8 mouse cellular contexts compared by ENCODE assay signal in the genomic region with DNA sequence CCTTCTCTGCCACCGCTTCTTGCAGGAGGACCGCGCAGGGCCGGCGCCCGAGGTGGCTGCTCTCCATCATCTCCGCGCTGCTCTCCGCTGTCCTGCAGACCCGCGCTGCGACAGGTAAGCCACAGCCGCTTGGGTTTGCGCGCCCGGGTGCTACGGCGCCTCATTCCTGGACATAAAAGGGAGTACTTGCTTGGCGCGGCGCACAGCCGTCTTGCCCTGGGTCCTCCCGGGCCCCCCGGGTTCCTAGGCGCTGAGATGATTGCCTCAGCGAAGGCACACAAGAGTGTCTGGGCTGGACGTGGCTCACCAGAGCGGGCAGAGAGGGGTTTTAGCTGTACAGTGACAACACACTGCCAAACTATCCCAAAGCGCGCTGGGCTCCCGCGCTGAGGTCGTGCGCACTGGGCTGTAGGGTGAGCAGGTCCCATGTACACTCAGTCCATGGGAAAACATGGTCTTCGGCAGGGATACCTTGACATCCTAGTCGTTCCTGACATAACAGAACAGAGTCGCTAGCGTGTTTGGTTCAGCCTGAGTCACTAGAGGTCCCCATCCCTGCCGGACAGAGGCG. TPM values are rescaled to one million over a fixed set of nuclear protein-coding genes. Genes with fewer than 3 reads are reported as not detected.
A peak's percentile ranks its signal among the peaks of the same experiment; 100 is the strongest.
DNase-seq lines count a peak whose midpoint lies in the region; ATAC-seq and TF ChIP-seq lines count a peak whose summit lies in the region.

No protein-coding gene starts in this region.

- no peak for TF ChIP-seq CTCF in liver, adult 2 months (IDR thresholded peaks at IDR 0.05; ENCODE audit: low read depth, low read length)

- H3K27ac ChIP-seq in liver, adult 2 months (replicated peaks; ENCODE audit: insufficient read depth, low read depth, low read length): no peak overlapping the region
- H3K27ac ChIP-seq in embryonic facial prominence, embryonic 10.5 days (replicated peaks): peak overlapping the region; percentile 75
- no peak overlapping the region for H3K27ac ChIP-seq in hindbrain, embryonic 15.5 days (replicated peaks)
- H3K27ac ChIP-seq in midbrain, embryonic 16.5 days (ENCODE audit: low read length): no peak overlapping the region

- 4% methylated on average over 40 of the region's 40 CpGs for WGBS in liver, adult 2 months
- 3% methylated on average over 40 of the region's 40 CpGs for WGBS in embryonic facial prominence, embryonic 10.5 days
- WGBS in hindbrain, embryonic 15.5 days: 2% methylated on average over 40 of the region's 40 CpGs
- 2% methylated on average over 40 of the region's 40 CpGs for WGBS in midbrain, embryonic 16.5 days

- DNase-seq in liver, adult 2 months (ENCODE audit: extremely low read depth, low read depth, low spot score): no peak
- no peak for DNase-seq in liver
- DNase-seq in embryonic facial prominence, embryonic 10.5 days (ENCODE audit: low spot score): peak; percentile 60
- DNase-seq in layer of hippocampus, postnatal 36 days: no peak
- no peak for DNase-seq in ovary, adult 18-20 months (ENCODE audit: low spot score)
- no peak for DNase-seq in thymus, postnatal 0 days (ENCODE audit: low spot score)

- H3K4me1 ChIP-seq in liver, adult 2 months (ENCODE audit: control insufficient read depth, insufficient read depth, low read length): no peaks in the 10 kb centered on the region
- peaks cover 12% of the 10 kb centered on the region for H3K4me1 ChIP-seq in embryonic facial prominence, embryonic 10.5 days
- H3K4me1 ChIP-seq in hindbrain, embryonic 15.5 days (replicated peaks): peaks cover 14% of the 10 kb centered on the region
- H3K4me1 ChIP-seq in midbrain, embryonic 16.5 days (ENCODE audit: control insufficient read depth, insufficient read depth, low read length): no peaks in the 10 kb centered on the region

- ATAC-seq in hindbrain, embryonic 15.5 days (ENCODE audit: low FRiP score, low read depth): peak; percentile 74
- peak; percentile 81 for ATAC-seq in midbrain, embryonic 16.5 days

- H3K4me3 ChIP-seq in liver, adult 2 months (ENCODE audit: insufficient read depth, low read depth, low read length): peak overlapping the region; percentile 16; the same call in 1 of the 2 replicates
- peak overlapping the region; percentile 70 for H3K4me3 ChIP-seq in embryonic facial prominence, embryonic 10.5 days
- peak overlapping the region; percentile 60 for H3K4me3 ChIP-seq in hindbrain, embryonic 15.5 days
- peak overlapping the region; percentile 49 for H3K4me3 ChIP-seq in midbrain, embryonic 16.5 days (ENCODE audit: low read depth, low read length)

- H3K79me2 ChIP-seq in liver, adult 2 months (ENCODE audit: control insufficient read depth, insufficient read depth, low read length): no peaks in the 10 kb centered on the region

- no peaks in the 10 kb centered on the region for H3K36me3 ChIP-seq in liver, adult 2 months (ENCODE audit: control insufficient read depth, insufficient read depth, low read length)
- no peaks in the 10 kb centered on the region for H3K36me3 ChIP-seq in embryonic facial prominence, embryonic 10.5 days (replicated peaks)
- H3K36me3 ChIP-seq in hindbrain, embryonic 15.5 days: no peaks in the 10 kb centered on the region
- H3K36me3 ChIP-seq in midbrain, embryonic 16.5 days (ENCODE audit: control insufficient read depth, insufficient read depth, low read length): no peaks in the 10 kb centered on the region

- no peak overlapping the region; the same call in 1 of the 2 replicates for H3K9ac ChIP-seq in liver, adult 2 months (ENCODE audit: low read depth, low read length)
- H3K9ac ChIP-seq in hindbrain, embryonic 15.5 days: peak overlapping the region; percentile 60
- H3K9ac ChIP-seq in midbrain, embryonic 16.5 days (ENCODE audit: low read depth, low read length): peak overlapping the region; percentile 77

- TF ChIP-seq POLR2A in liver, adult 2 months (IDR thresholded peaks at IDR 0.05; ENCODE audit: extremely low read depth, insufficient read depth, low read length): no peak

- H3K9me3 ChIP-seq in embryonic facial prominence, embryonic 10.5 days: no peaks in the 10 kb centered on the region
- H3K9me3 ChIP-seq in hindbrain, embryonic 15.5 days: no peaks in the 10 kb centered on the region
- no peaks in the 10 kb centered on the region for H3K9me3 ChIP-seq in midbrain, embryonic 16.5 days (replicated peaks; ENCODE audit: control insufficient read depth, low read length, poor library complexity, severe bottlenecking)

- peaks cover 10% of the 10 kb centered on the region; the same call in 1 of the 2 replicates for H3K27me3 ChIP-seq in liver, adult 2 months (ENCODE audit: control insufficient read depth, insufficient read depth, low read length)
- H3K27me3 ChIP-seq in embryonic facial prominence, embryonic 10.5 days (replicated peaks; ENCODE audit: low read depth, poor library complexity, severe bottlenecking): peaks cover 77% of the 10 kb centered on the region
- peaks cover 36% of the 10 kb centered on the region for H3K27me3 ChIP-seq in hindbrain, embryonic 15.5 days
- peaks cover 36% of the 10 kb centered on the region for H3K27me3 ChIP-seq in midbrain, embryonic 16.5 days (ENCODE audit: control insufficient read depth, insufficient read depth, low read depth, low read length)

- H3K4me2 ChIP-seq in hindbrain, embryonic 15.5 days: peak overlapping the region; percentile 90
- H3K4me2 ChIP-seq in midbrain, embryonic 16.5 days (ENCODE audit: low read length): peak overlapping the region; percentile 73

RNA-seq across cellular contexts. Expression of gene Col15a1, which starts 0.5 kb away (rescaled TPM):
- 1.7 and 4.9 TPM in 2 replicates for total RNA-seq in liver, adult 2 months (2014; rRNA removed)
- 4.9 and 7.7 TPM in 2 replicates for polyA plus RNA-seq in liver, adult 2 months (2012; rRNA removed)
- 6.7 and 8.1 TPM in 2 replicates for polyA plus RNA-seq in embryonic facial prominence, embryonic 10.5 days (2016; fragmentation: Nextera tagmentation; extraction: Ambion mirVana)
- 4.4 and 4.9 TPM in 2 replicates for polyA plus RNA-seq in hindbrain, embryonic 15.5 days (2015; fragmentation: Nextera tagmentation; extraction: Ambion mirVana)
- polyA plus RNA-seq in midbrain, embryonic 16.5 days (2015; fragmentation: Nextera tagmentation; extraction: Ambion mirVana): 3.4 and 5.3 TPM in 2 replicates
- total RNA-seq in layer of hippocampus, postnatal 36 days (2021): 1 to 10 TPM; 5.6 to 7.8 TPM
- polyA plus RNA-seq in thymus, postnatal 0 days (2015; fragmentation: Nextera tagmentation; extraction: Ambion mirVana): 14.5 and 16.7 TPM in 2 replicates

Comparison
In these comparisons a context has a peak if more than half of its experiments do, and no peak if none do; other contexts are left out.
1. H3K4me3 ChIP-seq: peak in every context shown above with its lines; median percentile 70 in embryonic facial prominence, embryonic 10.5 days; 60 in hindbrain, embryonic 15.5 days; 49 in midbrain, embryonic 16.5 days; 16 in liver, adult 2 months.